Mouse (Mus musculus) E14TG2a.4 (cell line): ENCODE results near the gene Filip1l.
"Not testable (repeated sequence)": the region's sequence is repeated elsewhere in the genome, so short reads cannot be mapped to it uniquely, and the experiment has no call there.

ENCODE experiments used
- H3K27me3 ChIP-seq: 2 replicates; pipeline ENCODE4 v1.6.1; 2014; ENCODE audit warnings: low read length, control low read depth; ENCODE audit not compliant: insufficient read depth
- H3K36me3 ChIP-seq: 2 replicates; pipeline ENCODE4 v1.6.1; 2014; ENCODE audit warnings: low read length, control low read depth; ENCODE audit not compliant: insufficient read depth
- H3K4me1 ChIP-seq: replicated peaks from 2 replicates; pipeline ENCODE4 v1.6.1; 2014; ENCODE audit warnings: low read depth, low read length, control low read depth
- H3K4me3 ChIP-seq: replicated peaks from 2 replicates; pipeline ENCODE4 v1.5.1; 2014; ENCODE audit warnings: mild to moderate bottlenecking, low read length
- H3K9me3 ChIP-seq: 2 replicates; pipeline ENCODE4 v1.6.1; 2014; ENCODE audit warnings: low read length, control low read depth
- CTCF ChIP-seq: conservative IDR thresholded peaks from 2 replicates; pipeline ENCODE4 v1.5.1; 2014; ENCODE audit warnings: low read length
- NANOG ChIP-seq: IDR thresholded peaks from 2 replicates; pipeline ENCODE4 v1.6.1; 2014; ENCODE audit warnings: borderline replicate concordance, low read length, mixed read lengths
- POU5F1 ChIP-seq: IDR thresholded peaks from 2 replicates; pipeline ENCODE4 v1.6.1; 2014; ENCODE audit warnings: low read length, borderline replicate concordance

Filip1l gene

DNA sequence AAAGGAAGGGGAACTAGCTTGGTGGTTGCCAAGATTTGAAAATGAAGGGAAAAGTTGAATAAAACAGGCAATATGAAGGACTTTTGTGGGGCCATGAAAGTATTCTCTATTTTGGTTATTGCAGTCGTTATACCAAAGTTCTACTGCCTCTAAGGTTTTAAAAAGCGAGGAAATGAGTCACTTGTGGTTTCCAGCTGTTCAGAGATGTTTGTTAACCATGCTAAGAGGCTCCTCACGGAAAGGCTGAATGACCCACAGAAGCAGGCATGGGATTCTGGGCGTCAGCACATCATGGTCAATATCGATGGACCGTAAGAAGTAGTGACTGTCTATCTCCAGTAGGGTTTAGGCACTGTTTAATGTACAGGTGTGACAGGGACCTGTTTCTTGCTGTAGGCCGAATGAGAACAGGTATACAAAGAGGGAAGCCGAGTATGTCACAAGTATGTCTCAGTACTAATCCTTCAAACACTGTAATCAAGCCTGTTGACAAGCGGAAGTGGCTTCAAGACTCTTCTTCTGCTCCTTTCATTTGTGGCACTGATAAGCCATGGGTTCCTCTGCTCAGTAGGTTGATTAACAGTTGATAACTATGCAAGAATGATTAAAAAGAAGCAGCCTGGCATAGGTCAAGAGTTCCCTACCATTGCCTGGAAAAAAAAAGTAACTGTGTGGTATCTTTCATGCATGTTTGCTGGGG is 25.9 kb downstream of the Filip1l start:
- no peaks in the 10 kb centered on the region for H3K9me3 ChIP-seq
- no peak overlapping the region for H3K4me3 ChIP-seq
- no peak for TF ChIP-seq NANOG
- TF ChIP-seq CTCF, result no peak
- TF ChIP-seq POU5F1, result no peak
- no peaks in the 10 kb centered on the region for H3K36me3 ChIP-seq
- peaks cover 9% of the 10 kb centered on the region for H3K4me1 ChIP-seq
- no peaks in the 10 kb centered on the region for H3K27me3 ChIP-seq

DNA sequence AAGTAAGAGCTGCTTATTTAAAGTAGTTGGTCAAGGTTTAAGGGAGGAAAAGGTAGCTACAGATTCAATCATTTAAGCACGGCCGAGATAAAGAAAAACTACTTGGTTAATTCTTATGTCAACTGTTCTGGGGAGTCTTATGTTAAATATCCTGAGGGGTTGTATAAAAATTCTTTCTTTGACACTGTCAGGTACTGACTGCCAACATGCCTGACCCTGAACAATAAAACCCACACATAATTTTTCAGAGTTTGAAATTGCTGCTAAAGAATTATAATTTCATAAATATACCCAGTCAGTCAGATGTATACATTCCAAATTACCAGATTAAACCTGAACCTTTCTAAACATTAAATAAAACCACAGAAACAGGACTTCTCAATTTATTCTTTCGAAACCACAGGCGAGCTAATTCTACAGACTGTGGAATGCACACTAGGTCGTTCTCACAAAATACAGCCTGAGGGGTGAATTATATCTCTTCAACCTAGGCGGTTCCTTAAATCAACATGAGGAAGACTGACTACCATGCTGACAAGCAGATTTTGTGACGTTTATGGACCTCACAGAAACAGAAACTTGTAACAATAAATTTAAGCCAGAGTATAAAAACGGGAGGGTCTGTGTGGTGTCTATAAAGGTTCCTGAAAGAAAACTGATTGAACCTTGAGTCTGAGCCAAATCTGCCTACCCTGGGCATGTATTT is 30.5 kb downstream of the Filip1l start:
- Histone ChIP-seq H3K27me3 (no peaks in the 10 kb centered on the region), H3K36me3 (no peaks in the 10 kb centered on the region), H3K9me3 (no peaks in the 10 kb centered on the region), H3K4me1 (peaks cover 20% of the 10 kb centered on the region), H3K4me3 (no peak overlapping the region)
- TF ChIP-seq POU5F1 (no peak), NANOG (no peak), CTCF (no peak)

DNA sequence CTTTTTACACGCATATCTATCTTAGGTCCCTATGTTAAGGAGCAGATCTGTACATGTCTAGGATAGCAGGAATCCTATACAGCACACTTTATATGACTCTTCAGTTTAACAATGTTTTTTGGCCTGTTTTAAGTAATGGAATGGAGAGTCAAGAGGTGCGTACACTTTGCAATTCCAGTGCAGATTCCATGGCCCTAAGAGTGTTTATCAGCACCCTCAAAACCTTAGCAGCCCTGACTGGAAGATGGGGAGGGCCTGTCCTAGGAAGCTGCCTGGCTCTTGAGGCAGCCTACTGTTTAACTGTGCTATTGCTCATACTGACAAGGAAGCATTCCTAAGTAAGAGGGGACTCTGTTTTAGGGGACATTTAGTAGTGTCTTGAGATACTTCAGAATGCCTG is 31.4 kb downstream of the Filip1l start:
- Histone ChIP-seq H3K36me3 (no peaks in the 10 kb centered on the region), H3K4me3 (no peak overlapping the region), H3K9me3 (no peaks in the 10 kb centered on the region), H3K27me3 (no peaks in the 10 kb centered on the region), H3K4me1 (peaks cover 20% of the 10 kb centered on the region)
- TF ChIP-seq CTCF, result no peak
- TF ChIP-seq NANOG, result no peak
- TF ChIP-seq POU5F1, result no peak

DNA sequence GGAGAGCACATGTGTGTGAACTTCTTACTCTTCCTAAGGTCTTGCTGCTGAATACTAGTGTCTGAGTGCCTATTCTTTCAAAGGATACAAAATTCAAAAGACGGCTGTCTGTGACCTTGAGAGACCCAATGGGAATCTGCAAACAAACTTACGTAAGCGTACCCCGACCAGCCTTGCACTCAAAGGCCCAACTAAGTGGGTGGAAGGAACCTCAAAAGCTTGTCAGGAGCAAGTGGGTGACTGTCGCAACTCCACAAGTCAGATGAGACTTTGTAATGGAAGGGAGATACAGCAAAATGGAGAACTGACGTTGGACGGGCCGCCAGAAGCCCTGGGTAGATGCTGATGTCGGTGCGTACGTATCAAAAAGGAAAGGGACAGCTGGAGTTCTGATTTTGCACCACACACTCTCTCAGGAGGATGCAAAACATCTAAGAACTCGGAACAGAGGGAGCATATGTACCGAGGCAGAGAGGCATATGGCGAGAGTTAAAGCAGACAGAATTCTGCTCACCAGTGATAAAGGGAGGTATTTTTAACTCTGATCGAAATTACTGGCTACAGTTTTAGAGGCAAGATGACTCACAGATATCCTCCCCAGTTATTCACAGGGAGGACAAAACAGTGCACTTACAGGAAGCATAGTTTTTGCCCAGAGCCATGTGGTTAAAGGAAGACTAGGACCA is 36.8 kb downstream of the Filip1l start:
- Histone ChIP-seq H3K9me3 (no peaks in the 10 kb centered on the region), H3K4me1 (peaks cover 32% of the 10 kb centered on the region), H3K27me3 (peaks cover 19% of the 10 kb centered on the region), H3K4me3 (no peak overlapping the region), H3K36me3 (no peaks in the 10 kb centered on the region)
- TF ChIP-seq POU5F1 (no peak), NANOG (no peak), CTCF (no peak)

DNA sequence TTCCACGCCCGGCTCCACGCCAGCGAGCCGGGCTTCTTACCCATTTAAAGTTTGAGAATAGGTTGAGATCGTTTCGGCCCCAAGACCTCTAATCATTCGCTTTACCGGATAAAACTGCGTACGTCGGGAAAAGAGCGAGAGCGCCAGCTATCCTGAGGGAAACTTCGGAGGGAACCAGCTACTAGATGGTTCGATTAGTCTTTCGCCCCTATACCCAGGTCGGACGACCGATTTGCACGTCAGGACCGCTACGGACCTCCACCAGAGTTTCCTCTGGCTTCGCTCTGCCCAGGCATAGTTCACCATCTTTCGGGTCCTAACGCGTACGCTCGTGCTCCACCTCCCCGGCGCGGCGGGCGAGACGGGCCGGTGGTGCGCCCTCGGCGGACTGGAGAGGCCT is 38.3 kb downstream of the Filip1l start:
- H3K36me3 ChIP-seq, H3K9me3 ChIP-seq, H3K4me3 ChIP-seq: not testable (repeated sequence)
- Histone ChIP-seq H3K27me3 (peaks cover 19% of the 10 kb centered on the region), H3K4me1 (peaks cover 36% of the 10 kb centered on the region)

DNA sequence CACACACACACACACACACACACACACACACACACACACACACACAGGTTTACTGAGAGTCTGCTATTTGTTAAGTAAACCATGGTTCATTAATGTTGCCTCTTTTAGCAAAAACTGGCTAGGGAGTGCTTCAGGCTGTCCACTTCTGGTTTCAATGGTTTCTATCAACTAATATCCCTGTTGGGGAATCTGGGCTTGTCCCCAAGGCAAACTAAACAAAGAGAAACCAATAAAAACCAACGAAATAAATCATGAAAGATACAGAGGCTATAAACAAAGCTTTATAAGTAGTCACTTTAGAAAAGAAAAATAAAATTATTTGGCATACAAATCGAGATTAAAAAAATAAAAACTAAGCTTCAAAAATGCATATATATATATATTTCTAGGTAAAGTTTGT is 39.6 kb downstream of the Filip1l start:
- Histone ChIP-seq H3K9me3 (no peaks in the 10 kb centered on the region), H3K27me3 (peaks cover 19% of the 10 kb centered on the region), H3K4me3 (no peak overlapping the region), H3K36me3 (no peaks in the 10 kb centered on the region), H3K4me1 (peaks cover 37% of the 10 kb centered on the region)
- TF ChIP-seq NANOG, result no peak
- TF ChIP-seq CTCF, result no peak
- TF ChIP-seq POU5F1, result no peak

DNA sequence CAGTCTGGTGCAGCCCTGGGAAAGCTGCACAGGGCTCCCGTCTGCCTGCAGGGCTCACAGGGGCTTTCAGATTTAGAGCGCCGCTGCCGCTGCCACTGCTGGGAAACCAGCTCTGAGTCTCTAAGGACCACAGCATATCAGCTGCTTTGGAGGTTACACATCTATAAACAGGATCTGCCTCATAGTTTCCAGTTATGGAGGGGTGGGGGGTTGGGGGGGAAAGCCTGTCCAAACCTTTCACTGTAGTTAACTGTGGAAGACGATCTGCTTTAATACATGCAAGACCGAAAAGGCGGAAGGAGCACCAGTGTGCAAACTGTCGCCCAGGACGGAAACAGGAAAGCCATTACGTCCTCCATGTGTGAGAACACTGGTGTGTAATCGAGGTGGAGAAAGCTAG is 40.3 kb downstream of the Filip1l start:
- no peak for TF ChIP-seq POU5F1

DNA sequence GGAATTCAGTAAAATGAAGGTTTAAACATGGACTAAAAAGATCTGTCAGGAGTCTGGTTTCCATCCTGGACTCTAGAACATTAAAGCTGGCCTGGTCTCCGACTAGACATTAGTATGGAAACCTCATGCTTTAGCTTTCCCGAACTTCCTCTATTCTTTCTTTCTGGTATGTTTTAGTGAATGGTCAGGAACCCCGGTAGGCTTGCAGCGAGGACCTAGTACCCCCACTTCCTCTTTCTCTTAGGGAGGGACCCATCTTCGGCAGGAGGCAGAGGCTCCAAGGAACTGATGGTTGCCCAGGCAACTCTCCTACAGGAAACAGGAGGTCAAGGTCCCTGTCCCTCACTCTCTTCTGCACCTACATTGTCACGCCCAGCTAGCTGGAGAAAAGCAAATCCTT is 43.4 kb downstream of the Filip1l start:
- TF ChIP-seq CTCF (no peak), NANOG (no peak), POU5F1 (no peak)
- no peaks in the 10 kb centered on the region for H3K36me3 ChIP-seq

More for the DNA sequence above, 40.3 kb downstream of the Filip1l start:
- H3K27me3 ChIP-seq, result peaks cover 19% of the 10 kb centered on the region
- peaks cover 39% of the 10 kb centered on the region for H3K4me1 ChIP-seq
- H3K36me3 ChIP-seq, result no peaks in the 10 kb centered on the region
- H3K9me3 ChIP-seq, result no peaks in the 10 kb centered on the region
- no peak overlapping the region; the same call in 1 of the 2 replicates for H3K4me3 ChIP-seq

DNA sequence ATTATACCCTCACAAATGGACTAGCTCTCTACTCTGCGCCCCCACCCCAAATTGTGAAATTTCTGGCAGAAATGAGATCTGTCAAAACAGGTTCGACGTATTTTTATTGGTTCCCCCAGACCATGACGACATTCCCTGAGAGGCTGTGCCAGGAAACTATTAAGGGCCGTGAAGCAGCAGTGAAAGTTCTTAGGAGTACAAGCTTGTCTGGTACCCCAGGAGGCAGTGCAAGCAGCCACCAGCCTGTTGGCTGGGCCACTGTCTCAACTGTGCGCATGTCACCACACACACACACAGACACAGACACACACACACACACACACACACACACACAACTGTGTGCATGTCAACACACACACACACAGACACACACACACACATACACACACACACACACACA is 45.0 kb downstream of the Filip1l start:
- TF ChIP-seq POU5F1 (no peak), NANOG (no peak), CTCF (no peak)
- Histone ChIP-seq H3K27me3 (no peaks in the 10 kb centered on the region), H3K9me3 (no peaks in the 10 kb centered on the region), H3K4me1 (peaks cover 35% of the 10 kb centered on the region), H3K36me3 (no peaks in the 10 kb centered on the region), H3K4me3 (no peak overlapping the region)

More for the DNA sequence above, 43.4 kb downstream of the Filip1l start:
- Histone ChIP-seq H3K27me3 (peaks cover 6% of the 10 kb centered on the region), H3K9me3 (no peaks in the 10 kb centered on the region), H3K4me3 (no peak overlapping the region), H3K4me1 (peaks cover 37% of the 10 kb centered on the region)
